Mouse (Mus musculus) limb, embryonic 11.5 days (tissue): ENCODE data around the gene Adamtsl5. TPM values are rescaled to one million over a fixed set of nuclear protein-coding genes. Genes with fewer than 3 reads are reported as not detected.

ENCODE experiments used
- ATAC-seq: fragments of 200-750 bp; cut with Nextera tagmentation; 2 replicates; pipeline ENCODE4 v1.8.0; 2017; ENCODE audit warnings: low read depth; ENCODE audit not compliant: insufficient number of reproducible peaks, low FRiP score, low TSS enrichment
- DNase-seq: peaks from one replicate; pipeline ENCODE4 v3.0.0-alpha.2; 2015; ENCODE audit warnings: low spot score
- H3K27ac ChIP-seq: fragments of 300-500 bp; sonication (generic); replicated peaks from 2 replicates; pipeline ENCODE4 v1.5.1; 2014; ENCODE audit warnings: low read depth, mild to moderate bottlenecking, low read length
- H3K27me3 ChIP-seq: fragments of 300-500 bp; sonication (generic); 2 replicates; pipeline ENCODE4 v1.6.1; 2014; ENCODE audit warnings: mild to moderate bottlenecking, low read length, mixed read lengths; ENCODE audit not compliant: control insufficient read depth, insufficient read depth
- H3K36me3 ChIP-seq: fragments of 300-500 bp; sonication (generic); 2 replicates; pipeline ENCODE4 v1.6.1; 2014; ENCODE audit warnings: mild to moderate bottlenecking, low read length, moderate library complexity, mixed read lengths; ENCODE audit not compliant: control insufficient read depth, insufficient read depth
- H3K4me1 ChIP-seq: fragments of 300-500 bp; sonication (generic); 2 replicates; pipeline ENCODE4 v1.6.1; 2014; ENCODE audit warnings: low read length, mixed read lengths; ENCODE audit not compliant: control insufficient read depth, insufficient read depth
- H3K4me2 ChIP-seq: fragments of 300-500 bp; sonication (generic); 2 replicates; pipeline ENCODE4 v1.6.1; 2014; ENCODE audit warnings: low read depth, mild to moderate bottlenecking, moderate library complexity; ENCODE audit not compliant: severe bottlenecking
- H3K4me3 ChIP-seq: fragments of 300-500 bp; sonication (generic); 2 replicates; pipeline ENCODE4 v1.5.1; 2014; ENCODE audit warnings: low read depth, low read length
- H3K9ac ChIP-seq: fragments of 300-500 bp; sonication (generic); 2 replicates; pipeline ENCODE4 v1.6.1; 2014; ENCODE audit warnings: mild to moderate bottlenecking, low read length
- H3K9me3 ChIP-seq: fragments of 300-500 bp; sonication (generic); 2 replicates; pipeline ENCODE4 v1.6.1; 2016; ENCODE audit warnings: low read length; ENCODE audit not compliant: control insufficient read depth
- WGBS: fragments of 180-500 bp; shearing (Covaris S2); extraction: QIAGEN DNeasy Blood & Tissue Kit; methylation state at CpG from one replicate; pipeline ENCODE4 v1.1.7; 2014; 5-methylcytosine and 5-hydroxymethylcytosine counted together
- polyA plus RNA-seq: library from polyadenylated mRNA; unstranded; fragments of >200 nt; fragmentation: Nextera tagmentation; extraction: Ambion mirVana; gene quantifications from 2 replicates; pipeline ENCODE4 v1.2.1, GENCODE M21; 2014

Adamtsl5 gene
- 0.28 and 0.41 TPM in 2 replicates for polyA plus RNA-seq

- DNase-seq (peak; percentile 70), ATAC-seq (no peak)
- WGBS: under 1% methylated on average over 42 of the region's 42 CpGs
- H3K36me3 ChIP-seq: no peaks in the 10 kb centered on the region
- peak within 1 kb of the TSS; percentile 31 for H3K4me2 ChIP-seq
- H3K9me3 ChIP-seq: no peaks in the 10 kb centered on the region
- H3K4me1 ChIP-seq: peaks cover 10% of the 10 kb centered on the region; the same call in 1 of the 2 replicates
- H3K27me3 ChIP-seq: peaks cover 94% of the 10 kb centered on the region
- H3K9ac ChIP-seq: no peak within 1 kb of the TSS
- H3K4me3 ChIP-seq: peak within 1 kb of the TSS; percentile 9; the same call in 1 of the 2 replicates
- H3K27ac ChIP-seq: no peak within 1 kb of the TSS
These were observed at the start of gene Adamtsl5 for GRCm38 (mm10) chr10:80348244-80348781. Gene Adamtsl5 (minus strand): TSS chr10:80348412.

GRCm38 (mm10) chr10:80397524-80398173, 49.4 kb upstream of the Adamtsl5 start:
- DNase-seq (no peak), ATAC-seq (no peak)
- Histone ChIP-seq H3K36me3 (peaks cover 28% of the 10 kb centered on the region), H3K27ac (peak overlapping the region; percentile 99), H3K4me2 (peak overlapping the region; percentile 87), H3K4me3 (peak overlapping the region; percentile 70), H3K4me1 (peaks cover 19% of the 10 kb centered on the region), H3K9ac (peak overlapping the region; percentile 98), H3K27me3 (no peaks in the 10 kb centered on the region), H3K9me3 (no peaks in the 10 kb centered on the region)
- whole genome bisulfite sequencing: 65% methylated on average over 8 of the region's 8 CpGs

GRCm38 (mm10) chr10:80396822-80397523, 48.8 kb upstream of the Adamtsl5 start:
- Histone ChIP-seq H3K27me3 (no peaks in the 10 kb centered on the region), H3K4me1 (peaks cover 19% of the 10 kb centered on the region), H3K4me2 (peak overlapping the region; percentile 87), H3K27ac (no peak overlapping the region; the same call in 1 of the 2 replicates), H3K9ac (no peak overlapping the region), H3K4me3 (peak overlapping the region; percentile 70), H3K36me3 (peaks cover 28% of the 10 kb centered on the region), H3K9me3 (no peaks in the 10 kb centered on the region)
- 92% methylated on average over 11 of the region's 11 CpGs for WGBS
- DNase-seq (no peak), ATAC-seq (no peak)

- Histone ChIP-seq H3K4me2 (no peak overlapping the region), H3K27ac (no peak overlapping the region), H3K27me3 (no peaks in the 10 kb centered on the region), H3K36me3 (peaks cover 36% of the 10 kb centered on the region), H3K9ac (no peak overlapping the region), H3K4me3 (no peak overlapping the region), H3K4me1 (peaks cover 10% of the 10 kb centered on the region), H3K9me3 (no peaks in the 10 kb centered on the region)
- WGBS: 95% methylated on average over 35 of the region's 35 CpGs
- DNase-seq (no peak), ATAC-seq (no peak)
These were observed 46.9 kb upstream of the Adamtsl5 start for GRCm38 (mm10) chr10:80395025-80395627.

- Histone ChIP-seq H3K9me3 (no peaks in the 10 kb centered on the region), H3K27ac (no peak overlapping the region), H3K27me3 (no peaks in the 10 kb centered on the region), H3K9ac (no peak overlapping the region), H3K36me3 (peaks cover 36% of the 10 kb centered on the region), H3K4me2 (no peak overlapping the region), H3K4me3 (no peak overlapping the region), H3K4me1 (peaks cover 19% of the 10 kb centered on the region)
- ATAC-seq: no peak
- no peak for DNase-seq
- 94% methylated on average over 5 of the region's 5 CpGs for WGBS
These were observed 44.5 kb upstream of the Adamtsl5 start for GRCm38 (mm10) chr10:80392687-80393086.

- H3K4me1 ChIP-seq: peaks cover 11% of the 10 kb centered on the region
- no peaks in the 10 kb centered on the region for H3K9me3 ChIP-seq
- no peak for DNase-seq
- H3K27ac ChIP-seq: no peak overlapping the region
- H3K4me2 ChIP-seq: peak overlapping the region; percentile 0; the same call in 1 of the 2 replicates
- H3K36me3 ChIP-seq: peaks cover 34% of the 10 kb centered on the region
- ATAC-seq: no peak
- H3K9ac ChIP-seq: no peak overlapping the region
- 88% methylated on average over 9 of the region's 9 CpGs for WGBS
- no peak overlapping the region for H3K4me3 ChIP-seq
- no peaks in the 10 kb centered on the region for H3K27me3 ChIP-seq
These were observed 42.5 kb upstream of the Adamtsl5 start for GRCm38 (mm10) chr10:80390697-80391096.

- WGBS: 81% methylated on average over 4 of the region's 4 CpGs
These were observed 41.0 kb upstream of the Adamtsl5 start for GRCm38 (mm10) chr10:80389185-80389708.

GRCm38 (mm10) chr10:80388731-80389130, 40.5 kb upstream of the Adamtsl5 start:
- DNase-seq (no peak), ATAC-seq (no peak)
- WGBS: 11% methylated on average over 2 of the region's 2 CpGs
- peak overlapping the region; percentile 92; the same call in 1 of the 2 replicates for H3K4me2 ChIP-seq
- H3K9ac ChIP-seq: no peak overlapping the region
- H3K27me3 ChIP-seq: no peaks in the 10 kb centered on the region
- no peak overlapping the region for H3K4me3 ChIP-seq
- peaks cover 22% of the 10 kb centered on the region for H3K36me3 ChIP-seq
- H3K9me3 ChIP-seq: no peaks in the 10 kb centered on the region
- H3K27ac ChIP-seq: no peak overlapping the region
- H3K4me1 ChIP-seq: peaks cover 28% of the 10 kb centered on the region

More at GRCm38 (mm10) chr10:80389185-80389708, 41.0 kb upstream of the Adamtsl5 start:
- Histone ChIP-seq H3K27ac (no peak overlapping the region), H3K9ac (no peak overlapping the region), H3K36me3 (peaks cover 27% of the 10 kb centered on the region), H3K4me2 (no peak overlapping the region), H3K4me1 (peaks cover 23% of the 10 kb centered on the region), H3K27me3 (no peaks in the 10 kb centered on the region), H3K9me3 (no peaks in the 10 kb centered on the region), H3K4me3 (no peak overlapping the region)
- DNase-seq (no peak), ATAC-seq (no peak)
